Mouse (Mus musculus) limb, embryonic 13.5 days (tissue): Measurements from ENCODE around the gene Olfr1328. TPM values are rescaled to one million over a fixed set of nuclear protein-coding genes. Genes with fewer than 3 reads are reported as not detected.
"Not testable (repeated sequence)": the region's sequence is repeated elsewhere in the genome, so short reads cannot be mapped to it uniquely, and the experiment has no call there.

Source experiments
- ATAC-seq: fragments of 200-750 bp; cut with Nextera tagmentation; 2 replicates; pipeline ENCODE4 v1.8.0; 2017; ENCODE audit warnings: low read depth, moderate number of reproducible peaks, moderate TSS enrichment; ENCODE audit not compliant: low FRiP score
- H3K27ac ChIP-seq: fragments of 300-500 bp; sonication (generic); 2 replicates; pipeline ENCODE4 v1.5.1; 2015; ENCODE audit warnings: inconsistent platforms, mild to moderate bottlenecking, moderate library complexity
- H3K27me3 ChIP-seq: fragments of 300-500 bp; sonication (generic); 2 replicates; pipeline ENCODE4 v1.6.1; 2015; ENCODE audit warnings: mild to moderate bottlenecking, inconsistent platforms
- H3K36me3 ChIP-seq: fragments of 300-500 bp; sonication (generic); 2 replicates; pipeline ENCODE4 v1.6.1; 2015; ENCODE audit warnings: inconsistent platforms, mild to moderate bottlenecking, moderate library complexity
- H3K4me1 ChIP-seq: fragments of 300-500 bp; sonication (generic); 2 replicates; pipeline ENCODE4 v1.6.1; 2015; ENCODE audit warnings: inconsistent platforms
- H3K4me2 ChIP-seq: fragments of 300-500 bp; sonication (generic); replicated peaks from 2 replicates; pipeline ENCODE4 v1.6.1; 2015; ENCODE audit warnings: inconsistent platforms, mild to moderate bottlenecking, moderate library complexity
- H3K4me3 ChIP-seq: fragments of 300-500 bp; sonication (generic); 2 replicates; pipeline ENCODE4 v1.5.1; 2015; ENCODE audit warnings: moderate library complexity, mild to moderate bottlenecking, inconsistent platforms
- H3K9ac ChIP-seq: fragments of 300-500 bp; sonication (generic); 2 replicates; pipeline ENCODE4 v1.6.1; 2015; ENCODE audit warnings: mild to moderate bottlenecking, inconsistent platforms
- H3K9me3 ChIP-seq: fragments of 300-500 bp; sonication (generic); 2 replicates; pipeline ENCODE4 v1.6.1; 2016; ENCODE audit warnings: inconsistent platforms
- WGBS: fragments of 180-500 bp; shearing (Covaris S2); methylation state at CpG from one replicate; pipeline ENCODE4 v1.1.7; 2015; 5-methylcytosine and 5-hydroxymethylcytosine counted together
- polyA plus RNA-seq: library from polyadenylated mRNA; unstranded; fragments of >200 nt; fragmentation: Nextera tagmentation; extraction: Ambion mirVana; gene quantifications from 2 replicates; pipeline ENCODE4 v1.2.1, GENCODE M21; 2015

The Olfr1328 gene
- not detected in 2 replicates for polyA plus RNA-seq

GRCm38 (mm10) chr4:118938512-118938911, at the start of gene Olfr1328:
TSS of gene Olfr1328 (minus strand) at chr4:118938612.
- Histone ChIP-seq H3K27ac (no peak within 1 kb of the TSS), H3K9ac (no peak within 1 kb of the TSS), H3K4me1 (no peaks in the 10 kb centered on the region), H3K9me3 (no peaks in the 10 kb centered on the region), H3K4me2 (no peak within 1 kb of the TSS), H3K36me3 (no peaks in the 10 kb centered on the region), H3K4me3 (no peak within 1 kb of the TSS), H3K27me3 (no peaks in the 10 kb centered on the region)
- no peak for ATAC-seq
- WGBS, result 64% methylated on average over 2 of the region's 2 CpGs

GRCm38 (mm10) chr4:118985291-118985690, 46.9 kb upstream of the Olfr1328 start:
- 88% methylated on average over 4 of the region's 4 CpGs for WGBS
- no peaks in the 10 kb centered on the region for H3K9me3 ChIP-seq

GRCm38 (mm10) chr4:118973281-118973680, 34.9 kb upstream of the Olfr1328 start:
- Histone ChIP-seq H3K4me1 (no peaks in the 10 kb centered on the region), H3K36me3 (no peaks in the 10 kb centered on the region), H3K9ac (no peak overlapping the region), H3K4me2 (no peak overlapping the region), H3K27me3 (no peaks in the 10 kb centered on the region), H3K9me3 (no peaks in the 10 kb centered on the region), H3K4me3 (no peak overlapping the region), H3K27ac (no peak overlapping the region)
- ATAC-seq, result no peak
- WGBS, result 76% methylated on average over 2 of the region's 2 CpGs

More at GRCm38 (mm10) chr4:118985291-118985690, 46.9 kb upstream of the Olfr1328 start:
- Histone ChIP-seq H3K9ac (no peak overlapping the region), H3K4me2 (no peak overlapping the region), H3K36me3 (no peaks in the 10 kb centered on the region), H3K27me3 (no peaks in the 10 kb centered on the region), H3K4me1 (no peaks in the 10 kb centered on the region), H3K27ac (no peak overlapping the region), H3K4me3 (no peak overlapping the region)
- no peak for ATAC-seq

- H3K4me1 ChIP-seq, result no peaks in the 10 kb centered on the region
- WGBS, result 89% methylated on average over 15 of the region's 15 CpGs
- no peak overlapping the region for H3K27ac ChIP-seq
- no peak for ATAC-seq
- no peak overlapping the region for H3K4me3 ChIP-seq
- H3K9ac ChIP-seq, result no peak overlapping the region
- no peak overlapping the region for H3K4me2 ChIP-seq
- H3K27me3 ChIP-seq, result no peaks in the 10 kb centered on the region
- H3K9me3 ChIP-seq, result no peaks in the 10 kb centered on the region
- no peaks in the 10 kb centered on the region for H3K36me3 ChIP-seq
Observed at GRCm38 (mm10) chr4:118967711-118968110, 29.3 kb upstream of the Olfr1328 start.

- 92% methylated on average over 2 of the region's 2 CpGs for WGBS
- H3K36me3 ChIP-seq, result no peaks in the 10 kb centered on the region
- H3K27me3 ChIP-seq, result no peaks in the 10 kb centered on the region
- no peaks in the 10 kb centered on the region for H3K4me1 ChIP-seq
- no peak for ATAC-seq
- H3K9me3 ChIP-seq, result no peaks in the 10 kb centered on the region
- H3K27ac ChIP-seq, result no peak within 1 kb of the TSS
- no peak within 1 kb of the TSS for H3K4me3 ChIP-seq
- no peak within 1 kb of the TSS for H3K9ac ChIP-seq
- no peak within 1 kb of the TSS for H3K4me2 ChIP-seq
Observed at GRCm38 (mm10) chr4:118961141-118961628, 22.8 kb upstream of the Olfr1328 start, which contains the start of gene Lao1. TSS of gene Lao1 (plus strand) at chr4:118961578.

GRCm38 (mm10) chr4:118958812-118959211, 20.4 kb upstream of the Olfr1328 start:
- H3K4me1 ChIP-seq, result no peaks in the 10 kb centered on the region
- no peak overlapping the region for H3K4me3 ChIP-seq
- no peaks in the 10 kb centered on the region for H3K36me3 ChIP-seq
- no peak overlapping the region for H3K4me2 ChIP-seq
- H3K27me3 ChIP-seq, result no peaks in the 10 kb centered on the region
- no peak overlapping the region for H3K9ac ChIP-seq
- no peak for ATAC-seq
- WGBS, result 88% methylated on average over 7 of the region's 7 CpGs
- no peaks in the 10 kb centered on the region for H3K9me3 ChIP-seq
- H3K27ac ChIP-seq, result no peak overlapping the region

- not testable (repeated sequence) for H3K9me3 ChIP-seq, H3K4me3 ChIP-seq, H3K27me3 ChIP-seq, ATAC-seq, H3K36me3 ChIP-seq, H3K27ac ChIP-seq, H3K4me2 ChIP-seq, H3K9ac ChIP-seq, H3K4me1 ChIP-seq
- 76% methylated on average over 3 of the region's 3 CpGs for WGBS
Observed at GRCm38 (mm10) chr4:118931326-118931725, 7.1 kb downstream of the Olfr1328 start.

GRCm38 (mm10) chr4:118917365-118917764, 21.0 kb downstream of the Olfr1328 start, which contains the start of gene Olfr1329:
TSS of gene Olfr1329 (minus strand) at chr4:118917465.
- 64% methylated on average over 2 of the region's 2 CpGs for WGBS
- not testable (repeated sequence) for H3K36me3 ChIP-seq, ATAC-seq, H3K9ac ChIP-seq, H3K27ac ChIP-seq, H3K27me3 ChIP-seq, H3K4me3 ChIP-seq, H3K4me1 ChIP-seq, H3K4me2 ChIP-seq, H3K9me3 ChIP-seq

- Histone ChIP-seq H3K9ac (no peak overlapping the region), H3K4me1 (no peaks in the 10 kb centered on the region), H3K27me3 (no peaks in the 10 kb centered on the region), H3K27ac (no peak overlapping the region), H3K4me2 (no peak overlapping the region), H3K36me3 (no peaks in the 10 kb centered on the region), H3K9me3 (no peaks in the 10 kb centered on the region), H3K4me3 (no peak overlapping the region)
- ATAC-seq, result no peak
- 57% methylated on average over 2 of the region's 2 CpGs for WGBS
Observed at GRCm38 (mm10) chr4:118901981-118902380, 36.4 kb downstream of the Olfr1328 start.

- H3K27me3 ChIP-seq, result no peaks in the 10 kb centered on the region
- no peak within 1 kb of the TSS for H3K27ac ChIP-seq
- no peak within 1 kb of the TSS for H3K4me2 ChIP-seq
- no peaks in the 10 kb centered on the region for H3K36me3 ChIP-seq
- no peak for ATAC-seq
- H3K9ac ChIP-seq, result no peak within 1 kb of the TSS
- 69% methylated on average over 1 of the region's 1 CpGs for WGBS
- H3K4me1 ChIP-seq, result no peaks in the 10 kb centered on the region
- no peak within 1 kb of the TSS for H3K4me3 ChIP-seq
- H3K9me3 ChIP-seq, result no peaks in the 10 kb centered on the region
Observed at GRCm38 (mm10) chr4:118888297-118888696, 50.1 kb downstream of the Olfr1328 start, which contains the start of gene Olfr1330. TSS of gene Olfr1330 (plus strand) at chr4:118888597.

Other genes starting within 250 kb of the Olfr1328 start
- gene Olfr1342, start 245.9 kb downstream of the Olfr1328 start, polyA plus RNA-seq, result 0.11 and 0.14 TPM in 2 replicates
- not detected in 2 replicates for gene Olfr1341, start 235.1 kb downstream of the Olfr1328 start, polyA plus RNA-seq
- not detected in 2 replicates for gene Olfr1340, start 218.5 kb downstream of the Olfr1328 start, polyA plus RNA-seq
- not detected in 2 replicates for gene Olfr1339, start 206.4 kb downstream of the Olfr1328 start, polyA plus RNA-seq
- gene Olfr1338, start 179.9 kb downstream of the Olfr1328 start, polyA plus RNA-seq, result not detected in 2 replicates
- gene Olfr1337, start 156.0 kb downstream of the Olfr1328 start, polyA plus RNA-seq, result not detected in 2 replicates
- gene Olfr1335, start 128.7 kb downstream of the Olfr1328 start, polyA plus RNA-seq, result not detected in 2 replicates
- gene Olfr1333, start 102.3 kb downstream of the Olfr1328 start, polyA plus RNA-seq, result not detected in 2 replicates
- gene Olfr1331, start 74.0 kb downstream of the Olfr1328 start, polyA plus RNA-seq, result not detected in 2 replicates
- not detected in 2 replicates for gene Olfr1330, start 50.0 kb downstream of the Olfr1328 start, polyA plus RNA-seq
- gene Olfr1329, start 21.1 kb downstream of the Olfr1328 start, polyA plus RNA-seq, result not detected in 2 replicates
- not detected in 2 replicates for gene Lao1, start 23.0 kb upstream of the Olfr1328 start, polyA plus RNA-seq
- gene Slc2a1, start 170.1 kb upstream of the Olfr1328 start, polyA plus RNA-seq, result 101 and 112 TPM in 2 replicates
- gene Zfp691, start 235.6 kb upstream of the Olfr1328 start, polyA plus RNA-seq, result 8.6 and 9.5 TPM in 2 replicates